Mouse (Mus musculus): ENCODE measurements around the gene Samd4b.

GRCm38 (mm10) chr7:28392429-28393271, 205.3 kb downstream of the Samd4b start, which contains the start of the genes Med29 and Paf1:
- TF ChIP-seq CTCF (IDR thresholded peaks at IDR 0.05; ENCODE audit: low read depth, low read length) = no peak
- no peak for TF ChIP-seq GATA1 (IDR thresholded peaks at IDR 0.05; ENCODE audit: borderline replicate concordance, low read length)
